Comparison of ENCODE assay signal across 7 mouse cellular contexts in genomic region chr8:84687003-84687704, GRCm38 (mm10). TPM values are rescaled to one million over a fixed set of nuclear protein-coding genes. Genes with fewer than 3 reads are reported as not detected.
A peak's percentile ranks its signal among the peaks of the same experiment; 100 is the strongest.
DNase-seq lines count a peak whose midpoint lies in the region; TF ChIP-seq lines count a peak whose summit lies in the region.

No protein-coding gene starts in this region.

- peak overlapping the region; percentile 100 for H3K4me3 ChIP-seq in hindbrain, embryonic 10.5 days
- peak overlapping the region; percentile 85 for H3K4me3 ChIP-seq in liver, adult 2 months (ENCODE audit: insufficient read depth, low read depth, low read length)
- H3K4me3 ChIP-seq in olfactory bulb, adult 2 months (ENCODE audit: insufficient read depth, low read depth, low read length) = peak overlapping the region; percentile 96

- peaks cover 31% of the 10 kb centered on the region for H3K79me2 ChIP-seq in liver, adult 2 months (ENCODE audit: control insufficient read depth, insufficient read depth, low read length)

- no peaks in the 10 kb centered on the region for H3K27me3 ChIP-seq in hindbrain, embryonic 10.5 days (ENCODE audit: insufficient read depth, poor library complexity, severe bottlenecking)
- no peaks in the 10 kb centered on the region for H3K27me3 ChIP-seq in liver, adult 2 months (ENCODE audit: control insufficient read depth, insufficient read depth, low read length)

- no peaks in the 10 kb centered on the region for H3K9me3 ChIP-seq in hindbrain, embryonic 10.5 days

- WGBS in hindbrain, embryonic 10.5 days = under 1% methylated on average over 62 of the region's 62 CpGs
- WGBS in liver, adult 2 months = 1% methylated on average over 52 of the region's 62 CpGs
- WGBS in olfactory bulb, adult 2 months = 2% methylated on average over 59 of the region's 62 CpGs

- peak overlapping the region; percentile 88 for H3K9ac ChIP-seq in liver, adult 2 months (ENCODE audit: low read depth, low read length)

- peak; percentile 72 for DNase-seq in ovary, postnatal 36 days (ENCODE audit: low spot score)
- DNase-seq in ovary, postnatal 10 days (ENCODE audit: low spot score) = no peak
- peak; percentile 68 for DNase-seq in cerebellum, adult 9-11 months
- peak; percentile 73 for DNase-seq in hindbrain, embryonic 10.5 days (ENCODE audit: low spot score)
- DNase-seq in liver, adult 2 months (ENCODE audit: extremely low read depth, low read depth, low spot score) = no peak
- no peak for DNase-seq in gastrocnemius, adult 8-10 months (ENCODE audit: low spot score in 2 of 2)

- peak; percentile 9; the same call in 1 of the 2 replicates for TF ChIP-seq CTCF in liver, adult 2 months (IDR thresholded peaks at IDR 0.05; ENCODE audit: low read depth, low read length)
- TF ChIP-seq CTCF in olfactory bulb, adult 2 months (IDR thresholded peaks at IDR 0.05; ENCODE audit: insufficient read depth, low read depth, low read length) = no peak

- no peak for TF ChIP-seq POLR2A in liver, adult 2 months (IDR thresholded peaks at IDR 0.05; ENCODE audit: extremely low read depth, insufficient read depth, low read length)
- TF ChIP-seq POLR2A in olfactory bulb, adult 2 months (IDR thresholded peaks at IDR 0.05; ENCODE audit: insufficient read depth, low read depth, low read length) = no peak

- H3K36me3 ChIP-seq in hindbrain, embryonic 10.5 days = peaks cover 46% of the 10 kb centered on the region
- peaks cover 2% of the 10 kb centered on the region for H3K36me3 ChIP-seq in liver, adult 2 months (ENCODE audit: control insufficient read depth, insufficient read depth, low read length)

- peak overlapping the region; percentile 99 for H3K27ac ChIP-seq in hindbrain, embryonic 10.5 days
- peak overlapping the region; percentile 49; the same call in 1 of the 2 replicates for H3K27ac ChIP-seq in liver, adult 2 months (replicated peaks; ENCODE audit: insufficient read depth, low read depth, low read length)
- peak overlapping the region; percentile 75; the same call in 1 of the 2 replicates for H3K27ac ChIP-seq in olfactory bulb, adult 2 months (ENCODE audit: insufficient read depth, low read depth, low read length)

- H3K4me1 ChIP-seq in hindbrain, embryonic 10.5 days (replicated peaks) = peaks cover 55% of the 10 kb centered on the region
- peaks cover 20% of the 10 kb centered on the region for H3K4me1 ChIP-seq in liver, adult 2 months (ENCODE audit: control insufficient read depth, insufficient read depth, low read length)
- peaks cover 26% of the 10 kb centered on the region for H3K4me1 ChIP-seq in olfactory bulb, adult 2 months (ENCODE audit: control insufficient read depth, insufficient read depth, low read length)

RNA-seq across cellular contexts. Expression of gene Nacc1, which starts 0.5 kb away (rescaled TPM):
- polyA plus RNA-seq in hindbrain, embryonic 10.5 days (2016; fragmentation: Nextera tagmentation; extraction: Ambion mirVana) = 25.2 and 28.9 TPM in 2 replicates
- total RNA-seq in liver, adult 2 months (2014; rRNA removed) = 5.3 and 8.0 TPM in 2 replicates
- polyA plus RNA-seq in liver, adult 2 months (2012; rRNA removed) = 31.0 and 32.6 TPM in 2 replicates
- polyA plus RNA-seq in olfactory bulb, adult 2 months (2012; ENCODE audit: insufficient read depth, insufficient read length, low replicate concordance, missing spikeins) = not detected in 2 replicates
- total RNA-seq in gastrocnemius, adult 8-10 months (2022) = 10 to 100 TPM; 17.6 to 26.4 (median 20.7) TPM

RNA-seq across cellular contexts. Expression of gene Trmt1, which starts 1.0 kb away (rescaled TPM):
- polyA plus RNA-seq in hindbrain, embryonic 10.5 days (2016; fragmentation: Nextera tagmentation; extraction: Ambion mirVana) = 57.8 and 65.9 TPM in 2 replicates
- 20.7 and 27.3 TPM in 2 replicates for total RNA-seq in liver, adult 2 months (2014; rRNA removed)
- polyA plus RNA-seq in liver, adult 2 months (2012; rRNA removed) = 44.6 and 58.6 TPM in 2 replicates
- not detected in 2 replicates for polyA plus RNA-seq in olfactory bulb, adult 2 months (2012; ENCODE audit: insufficient read depth, insufficient read length, low replicate concordance, missing spikeins)
- total RNA-seq in gastrocnemius, adult 8-10 months (2022) = 10 to 100 TPM; 44.9 to 73.7 (median 53.5) TPM

RNA-seq across cellular contexts. Expression of gene Lyl1, which starts 14.1 kb away (rescaled TPM):
- polyA plus RNA-seq in hindbrain, embryonic 10.5 days (2016; fragmentation: Nextera tagmentation; extraction: Ambion mirVana) = 5.6 and 6.5 TPM in 2 replicates
- total RNA-seq in liver, adult 2 months (2014; rRNA removed) = 0.18 and 0.47 TPM in 2 replicates
- polyA plus RNA-seq in liver, adult 2 months (2012; rRNA removed) = 0.71 and 1.3 TPM in 2 replicates
- polyA plus RNA-seq in olfactory bulb, adult 2 months (2012; ENCODE audit: insufficient read depth, insufficient read length, low replicate concordance, missing spikeins) = not detected in 2 replicates
- total RNA-seq in gastrocnemius, adult 8-10 months (2022) = 1 to 10 TPM in 1 of 4 experiments, under 1 TPM in 3; 0.51 to 1.8 (median 0.57) TPM

RNA-seq across cellular contexts. Expression of gene Ier2, which starts 24.5 kb away (rescaled TPM):
- 89.9 and 94.7 TPM in 2 replicates for polyA plus RNA-seq in hindbrain, embryonic 10.5 days (2016; fragmentation: Nextera tagmentation; extraction: Ambion mirVana)
- total RNA-seq in liver, adult 2 months (2014; rRNA removed) = 13.1 and 15.6 TPM in 2 replicates
- 12.0 and 12.6 TPM in 2 replicates for polyA plus RNA-seq in liver, adult 2 months (2012; rRNA removed)
- polyA plus RNA-seq in olfactory bulb, adult 2 months (2012; ENCODE audit: insufficient read depth, insufficient read length, low replicate concordance, missing spikeins) = not detected in 2 replicates
- total RNA-seq in gastrocnemius, adult 8-10 months (2022) = 1 to 10 TPM; 4.3 to 5.1 (median 4.5) TPM

RNA-seq across cellular contexts. Expression of gene G430095P16Rik, which starts 35.7 kb away (rescaled TPM):
- polyA plus RNA-seq in hindbrain, embryonic 10.5 days (2016; fragmentation: Nextera tagmentation; extraction: Ambion mirVana) = 0.54 and 1.9 TPM in 2 replicates
- not detected in 2 replicates for total RNA-seq in liver, adult 2 months (2014; rRNA removed)
- 0.19 TPM in 1 of 2 replicates, not detected in the other for polyA plus RNA-seq in liver, adult 2 months (2012; rRNA removed)
- not detected in 2 replicates for polyA plus RNA-seq in olfactory bulb, adult 2 months (2012; ENCODE audit: insufficient read depth, insufficient read length, low replicate concordance, missing spikeins)
- under 1 TPM in 3 of 4 experiments, not detected in 1; 0.43 to 0.56 (median 0.48) TPM for total RNA-seq in gastrocnemius, adult 8-10 months (2022)

Comparison
In these comparisons a context has a peak if more than half of its experiments do, and no peak if none do; other contexts are left out.
1. DNase-seq: peak in ovary, postnatal 36 days (single experiment), cerebellum, adult 9-11 months (single experiment) and hindbrain, embryonic 10.5 days (single experiment); none in ovary, postnatal 10 days (single experiment), liver, adult 2 months (single experiment) and gastrocnemius, adult 8-10 months (0 of 2).
2. H3K27ac ChIP-seq: peak in every context shown above with its lines; median percentile 99 in hindbrain, embryonic 10.5 days; 75 in olfactory bulb, adult 2 months; 49 in liver, adult 2 months.
3. Peak in every context shown above with its lines, with median percentiles within 50 percentile points of each other: H3K4me3 ChIP-seq.